Mouse (Mus musculus): ENCODE measurements at regions not wholly inside any gene's neighbourhood (a gene's known extent, or its start where the extent isn't known, plus 50 kb on each side); places are given as distances from the start of the nearest gene placed in this dataset.

GRCm38 (mm10) chr17:80827361-80827760, 99.1 kb upstream of the Map4k3 start:
- in situ Hi-C loops (cut with MboI, MseI), result no loop called here

GRCm38 (mm10) chr17:80825971-80826730, 97.9 kb upstream of the Map4k3 start:
- in situ Hi-C loops (cut with MboI, MseI), result no loop called here

- in situ Hi-C loops (cut with MboI, MseI), result no loop called here
Measured at GRCm38 (mm10) chr17:80825518-80825901, 97.2 kb upstream of the Map4k3 start.

- in situ Hi-C loops (cut with MboI, MseI), result loop anchor here (5.0 kb wide), 1 partner anchor 198 kb away; no protein-coding TSS in a partner anchor
Measured at GRCm38 (mm10) chr17:80824826-80825517, 96.7 kb upstream of the Map4k3 start.

GRCm38 (mm10) chr17:80824261-80824660, 96.0 kb upstream of the Map4k3 start:
- in situ Hi-C loops (cut with MboI, MseI), result loop anchor here (5.0 kb wide), 1 partner anchor 197 kb away; no protein-coding TSS in a partner anchor

GRCm38 (mm10) chr17:80820888-80821287, 92.6 kb upstream of the Map4k3 start:
- in situ Hi-C loops (cut with MboI, MseI), result loop anchor here (5.0 kb wide), 1 partner anchor 194 kb away; no protein-coding TSS in a partner anchor

GRCm38 (mm10) chr17:80818477-80819028, 90.3 kb upstream of the Map4k3 start:
- in situ Hi-C loops (cut with MboI, MseI), result no loop called here

- in situ Hi-C loops (cut with MboI, MseI), result no loop called here
Measured at GRCm38 (mm10) chr17:80815747-80816146, 87.5 kb upstream of the Map4k3 start.

GRCm38 (mm10) chr17:80813194-80813593, 84.9 kb upstream of the Map4k3 start:
- in situ Hi-C loops (cut with MboI, MseI), result no loop called here

- in situ Hi-C loops (cut with MboI, MseI), result no loop called here
Measured at GRCm38 (mm10) chr17:80809275-80809674, 81.0 kb upstream of the Map4k3 start.

GRCm38 (mm10) chr17:80808069-80808468, 79.8 kb upstream of the Map4k3 start:
- in situ Hi-C loops (cut with MboI, MseI), result no loop called here

GRCm38 (mm10) chr17:80803361-80803915, 75.2 kb upstream of the Map4k3 start:
- in situ Hi-C loops (cut with MboI, MseI), result no loop called here

- in situ Hi-C loops (cut with MboI, MseI), result no loop called here
Measured at GRCm38 (mm10) chr17:80802622-80803021, 74.3 kb upstream of the Map4k3 start.

GRCm38 (mm10) chr17:80801991-80802390, 73.7 kb upstream of the Map4k3 start:
- in situ Hi-C loops (cut with MboI, MseI), result no loop called here

GRCm38 (mm10) chr17:80801451-80801983, 73.2 kb upstream of the Map4k3 start:
- in situ Hi-C loops (cut with MboI, MseI), result no loop called here

GRCm38 (mm10) chr17:80800877-80801276, 72.6 kb upstream of the Map4k3 start:
- in situ Hi-C loops (cut with MboI, MseI), result no loop called here

- in situ Hi-C loops (cut with MboI, MseI), result no loop called here
Measured at GRCm38 (mm10) chr17:80800454-80800853, 72.2 kb upstream of the Map4k3 start.

GRCm38 (mm10) chr17:80799061-80799460, 70.8 kb upstream of the Map4k3 start:
- in situ Hi-C loops (cut with MboI, MseI), result no loop called here

- in situ Hi-C loops (cut with MboI, MseI), result no loop called here
Measured at GRCm38 (mm10) chr17:80798281-80798980, 70.1 kb upstream of the Map4k3 start.

GRCm38 (mm10) chr17:80796790-80797189, 68.5 kb upstream of the Map4k3 start:
- in situ Hi-C loops (cut with MboI, MseI), result no loop called here

GRCm38 (mm10) chr17:80796386-80796785, 68.1 kb upstream of the Map4k3 start:
- in situ Hi-C loops (cut with MboI, MseI), result no loop called here
